Mouse (Mus musculus) layer of hippocampus, adult 9-11 months (tissue): Measurements from ENCODE around the gene Inf2.

Experiments
- DNase-seq: peaks from one replicate; pipeline ENCODE4 v3.0.0; 2022

The Inf2 gene

GRCm38 (mm10) chr12:112571064-112571463, 17.5 kb upstream of the Inf2 start:
- no peak for DNase-seq

- DNase-seq, result no peak
Measured at GRCm38 (mm10) chr12:112575274-112575986, 13.2 kb upstream of the Inf2 start.

DNA sequence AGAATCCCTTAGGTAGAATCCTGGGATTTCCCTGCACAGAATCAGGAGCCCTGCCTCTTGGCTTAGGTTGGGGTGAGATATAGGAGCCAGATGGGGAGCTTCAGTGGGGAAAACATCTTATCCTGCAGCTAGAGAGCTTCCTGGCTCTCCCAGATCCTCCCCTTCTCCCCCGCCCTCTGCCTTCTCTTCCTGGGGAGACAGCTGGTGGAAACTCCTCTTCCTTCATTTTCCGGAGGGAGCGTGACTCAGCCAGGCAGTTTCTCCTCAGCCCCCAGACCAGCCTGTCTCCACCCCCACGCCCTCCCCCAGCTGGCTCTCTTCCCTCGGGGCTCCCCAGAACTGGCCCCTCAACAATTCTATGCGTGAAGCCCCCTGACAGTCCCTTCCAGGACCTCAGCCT, 12.2 kb upstream of the Inf2 start:
- peak; percentile 73 for DNase-seq

GRCm38 (mm10) chr12:112576749-112577148, 11.8 kb upstream of the Inf2 start:
- DNase-seq, result no peak

DNA sequence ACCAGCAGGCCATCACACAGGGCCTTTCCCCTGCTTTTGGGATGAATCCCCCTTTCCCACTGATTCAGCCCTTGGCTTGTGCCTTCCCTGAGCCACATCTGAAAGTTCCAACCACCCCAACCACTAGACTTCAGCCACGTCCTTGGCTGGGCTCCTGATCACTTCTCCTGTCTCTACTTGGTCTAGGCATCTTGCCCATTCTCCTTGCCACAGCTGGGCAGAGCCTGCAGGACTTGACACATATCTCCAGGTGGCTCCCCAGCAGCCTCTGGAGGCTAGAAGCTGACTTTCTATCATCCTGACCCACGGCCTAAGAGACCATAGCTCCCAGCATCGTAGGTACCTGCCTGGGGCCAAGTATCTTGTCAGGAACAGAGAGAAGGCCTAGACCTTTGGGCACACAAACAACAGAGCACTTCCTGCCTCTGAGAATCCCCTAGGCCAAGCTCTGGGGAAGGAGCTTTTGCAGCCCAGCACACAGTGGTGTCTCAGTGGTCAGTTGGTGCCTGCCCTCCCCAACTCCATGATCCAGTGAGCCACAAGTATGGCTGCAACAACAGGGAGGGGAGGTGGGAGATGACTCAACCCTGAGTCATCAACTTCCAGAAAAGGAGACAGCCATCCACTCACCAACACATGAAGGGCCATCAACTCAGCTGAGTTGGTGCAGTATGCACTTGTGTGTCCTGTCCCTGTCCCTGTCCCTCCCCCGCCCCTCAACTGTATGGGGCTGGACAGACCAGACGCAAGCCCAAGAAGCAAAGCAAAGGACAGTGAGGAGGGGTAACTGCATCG, 10.1 kb upstream of the Inf2 start:
- no peak for DNase-seq

DNA sequence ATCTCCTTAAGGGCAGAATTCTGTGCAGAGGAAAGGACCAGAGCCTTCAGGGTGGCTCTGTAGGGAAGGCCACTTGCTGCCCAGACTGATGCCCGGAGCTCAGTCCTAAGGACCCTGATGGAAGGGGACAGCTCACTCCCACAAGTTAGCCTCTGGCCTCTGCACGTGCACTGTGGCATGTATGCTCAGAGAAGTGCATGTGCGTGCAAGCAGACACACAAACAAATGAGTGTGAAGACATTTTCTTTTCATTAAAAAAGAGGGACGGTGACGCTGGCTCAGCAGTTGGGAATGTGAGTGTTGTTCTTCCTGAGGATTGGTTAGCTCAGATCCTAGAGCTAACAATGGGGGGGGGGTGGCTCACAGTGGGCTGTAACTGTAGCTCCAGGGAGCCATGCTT, 9.2 kb upstream of the Inf2 start:
- DNase-seq, result no peak

GRCm38 (mm10) chr12:112579926-112580325, 8.7 kb upstream of the Inf2 start:
- DNase-seq, result no peak

DNA sequence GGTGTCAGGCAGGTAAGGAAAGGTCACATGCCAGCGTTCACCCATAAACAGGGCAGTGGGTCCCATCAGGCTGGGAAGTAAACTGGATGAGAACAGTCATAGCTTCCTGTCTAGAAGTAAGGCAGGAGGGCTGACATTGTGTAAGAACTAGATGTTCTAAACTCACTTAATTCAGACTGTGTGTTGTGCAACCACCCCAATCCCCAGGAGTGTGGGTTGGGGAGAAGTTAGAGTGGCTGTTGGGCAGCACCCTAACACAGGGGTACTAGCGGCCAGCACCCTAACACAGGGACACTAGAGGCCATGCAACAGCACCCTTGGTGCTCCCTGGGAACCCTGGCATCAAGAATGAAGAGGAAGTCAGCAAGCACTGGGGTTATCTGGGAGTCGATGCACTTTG, 7.5 kb upstream of the Inf2 start:
- no peak for DNase-seq

- DNase-seq, result no peak
Measured at GRCm38 (mm10) chr12:112584954-112585353, 3.6 kb upstream of the Inf2 start.

DNA sequence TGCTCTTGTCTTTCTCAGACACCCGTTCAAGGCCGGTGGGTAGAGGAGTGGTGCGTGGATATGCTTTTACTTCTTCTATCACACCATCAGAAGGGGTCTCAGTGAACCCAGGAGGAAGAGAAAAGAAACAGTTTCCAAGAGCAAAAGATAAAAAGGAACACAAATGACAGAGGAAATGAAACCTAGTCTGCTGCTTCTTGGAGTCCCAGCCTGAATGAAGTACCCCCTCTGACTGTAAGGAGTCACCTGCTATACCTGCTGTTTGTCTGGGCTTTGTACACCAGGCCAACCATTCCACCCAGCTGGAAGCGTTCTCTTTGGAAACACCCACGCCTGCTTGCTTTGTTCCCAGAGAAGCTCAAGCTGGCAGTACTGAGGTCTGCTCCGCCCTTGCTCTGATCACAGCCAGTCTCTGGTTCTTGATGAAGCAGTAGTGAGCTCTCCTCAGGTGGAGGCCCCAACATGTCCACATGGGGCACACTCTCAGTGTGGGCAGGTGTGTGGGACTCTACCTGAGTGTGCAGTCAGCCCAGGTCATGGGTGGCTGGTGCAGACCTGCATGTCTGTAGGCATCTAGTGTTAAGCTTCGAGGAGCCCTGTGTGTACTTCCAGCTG, 2.6 kb upstream of the Inf2 start:
- peak; percentile 85 for DNase-seq

DNA sequence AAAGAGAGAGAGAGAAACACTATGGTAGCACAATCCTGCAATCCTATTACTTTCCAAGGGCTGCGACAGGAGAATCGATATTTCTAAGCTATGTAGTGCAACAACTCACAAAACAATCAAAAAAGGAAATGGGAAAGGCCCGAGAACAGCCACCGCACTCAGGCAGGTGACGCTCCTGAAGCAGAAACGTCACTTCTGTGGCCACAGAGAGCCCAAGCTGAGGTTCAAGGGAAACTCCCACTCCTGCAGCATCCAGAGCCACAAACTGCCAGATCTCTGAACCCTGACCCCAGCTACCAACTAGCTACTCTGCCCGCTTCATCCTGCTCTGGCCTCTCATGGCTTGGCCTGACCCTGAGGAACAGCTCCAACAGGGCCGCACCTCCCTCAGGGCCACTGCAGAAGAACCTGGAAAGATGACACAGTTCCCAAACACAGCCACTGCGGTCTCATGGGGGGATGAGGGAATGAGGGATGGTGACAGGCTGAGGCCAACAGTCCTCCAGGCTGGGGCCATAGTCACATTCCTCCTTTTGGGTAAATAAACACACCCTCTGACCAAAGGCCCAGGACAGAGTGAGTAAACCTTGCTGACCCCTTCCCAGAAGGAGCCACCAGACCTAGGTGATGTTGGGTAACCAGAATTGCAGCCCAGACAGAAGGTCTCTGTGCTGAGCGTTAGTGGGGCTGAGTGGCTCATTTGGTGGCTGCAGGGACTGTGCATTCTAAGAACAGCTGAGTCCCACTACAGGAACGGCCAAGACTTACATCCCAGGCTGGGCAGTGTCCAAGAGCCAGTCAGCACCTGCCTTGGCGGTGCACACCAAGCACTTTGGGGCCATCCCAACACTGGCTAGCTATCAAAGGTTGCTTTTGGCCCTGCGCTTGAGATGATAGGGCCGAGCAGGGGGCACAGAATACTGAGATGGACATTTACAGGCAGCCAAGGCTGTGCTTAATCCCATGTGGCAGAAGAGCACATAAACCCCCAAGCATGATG, 1.2 kb upstream of the Inf2 start:
- DNase-seq, result no peak

DNA sequence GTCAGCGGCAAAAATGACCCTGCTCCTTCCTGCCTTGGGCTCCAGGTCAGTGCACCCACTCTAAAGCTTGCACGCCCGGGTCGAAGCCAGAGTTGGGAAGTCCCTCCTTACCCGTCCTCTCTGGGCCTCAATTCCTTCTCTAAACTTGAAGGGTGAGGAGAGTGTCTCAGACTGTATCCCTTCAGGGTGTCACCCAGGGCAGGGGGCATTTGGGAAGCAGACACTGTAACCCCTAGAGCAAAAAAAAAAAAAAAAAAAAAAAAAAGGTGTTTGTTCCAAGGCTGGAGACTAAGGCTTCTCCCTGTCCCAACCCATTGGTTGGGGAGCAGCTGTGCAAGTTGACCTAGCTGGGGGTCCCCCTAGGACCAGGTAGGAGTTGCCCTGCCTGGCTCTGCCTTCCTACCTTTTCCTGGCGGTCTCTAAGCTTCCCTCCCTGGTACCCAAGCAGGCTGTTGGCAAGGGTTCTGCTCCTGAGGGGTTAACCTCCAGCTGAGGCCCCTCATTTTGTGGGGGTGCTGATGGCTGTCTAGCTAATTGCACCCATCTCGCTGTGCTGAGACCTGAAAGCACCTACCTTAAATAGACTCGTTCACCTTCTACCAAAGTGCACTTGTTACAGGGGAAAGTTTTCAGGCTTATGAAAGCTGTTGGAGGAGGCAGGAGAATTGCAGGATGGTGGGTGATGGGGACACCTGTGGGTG, 1.1 kb downstream of the Inf2 start:
- DNase-seq, result no peak

DNA sequence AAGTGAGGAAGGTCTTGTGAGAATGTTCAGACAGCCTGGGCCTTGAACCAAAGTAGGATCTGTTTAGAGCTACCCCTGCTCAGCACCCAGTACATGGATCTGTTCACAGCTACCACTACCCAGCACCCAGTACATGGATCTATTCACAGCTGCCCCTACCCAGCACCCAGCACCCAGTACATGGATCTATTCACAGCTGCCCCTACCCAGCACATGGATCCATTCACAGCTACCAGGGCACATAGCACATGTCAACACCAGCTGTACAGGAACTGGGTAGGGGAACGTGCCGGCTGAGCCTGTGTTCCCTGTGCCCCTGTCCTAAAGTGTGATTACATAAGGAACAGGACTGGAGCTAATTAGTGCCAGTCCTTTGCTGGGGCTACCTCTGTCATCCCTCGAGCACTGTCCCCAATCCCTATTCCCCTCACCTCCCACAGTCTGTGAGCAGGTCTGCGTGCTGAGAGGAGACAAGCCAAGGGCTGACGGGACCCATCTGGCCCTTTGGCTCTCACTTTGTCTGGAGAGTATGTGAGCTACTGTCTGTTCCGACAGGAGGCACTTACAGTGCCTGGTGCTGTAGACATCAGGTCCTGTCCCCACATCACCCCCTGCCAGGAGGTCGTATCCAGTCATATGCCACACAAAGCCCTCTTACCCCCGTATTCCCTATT, 2.1 kb downstream of the Inf2 start:
- DNase-seq, result no peak

GRCm38 (mm10) chr12:112591240-112591639, 2.7 kb downstream of the Inf2 start:
- DNase-seq, result no peak

DNA sequence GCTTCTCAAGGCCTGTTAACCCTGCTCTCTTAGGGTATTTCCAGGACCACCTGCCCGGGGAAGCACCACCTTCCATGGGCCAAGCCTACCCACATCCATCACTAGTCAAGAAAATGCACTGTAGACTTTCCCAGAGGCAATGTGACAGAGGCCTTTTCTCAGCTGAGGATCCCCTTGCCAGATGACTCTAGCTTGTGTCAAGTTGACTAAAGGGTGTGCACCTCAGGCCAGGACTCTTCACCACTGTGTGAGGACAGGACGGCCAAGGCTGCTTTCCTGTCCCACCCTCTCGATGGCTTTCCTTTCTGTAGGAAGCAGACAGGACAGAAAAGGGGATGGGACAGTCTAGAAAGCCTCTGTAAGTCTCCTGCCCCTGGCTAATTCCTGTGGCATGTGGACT, 3.1 kb downstream of the Inf2 start:
- no peak for DNase-seq

DNA sequence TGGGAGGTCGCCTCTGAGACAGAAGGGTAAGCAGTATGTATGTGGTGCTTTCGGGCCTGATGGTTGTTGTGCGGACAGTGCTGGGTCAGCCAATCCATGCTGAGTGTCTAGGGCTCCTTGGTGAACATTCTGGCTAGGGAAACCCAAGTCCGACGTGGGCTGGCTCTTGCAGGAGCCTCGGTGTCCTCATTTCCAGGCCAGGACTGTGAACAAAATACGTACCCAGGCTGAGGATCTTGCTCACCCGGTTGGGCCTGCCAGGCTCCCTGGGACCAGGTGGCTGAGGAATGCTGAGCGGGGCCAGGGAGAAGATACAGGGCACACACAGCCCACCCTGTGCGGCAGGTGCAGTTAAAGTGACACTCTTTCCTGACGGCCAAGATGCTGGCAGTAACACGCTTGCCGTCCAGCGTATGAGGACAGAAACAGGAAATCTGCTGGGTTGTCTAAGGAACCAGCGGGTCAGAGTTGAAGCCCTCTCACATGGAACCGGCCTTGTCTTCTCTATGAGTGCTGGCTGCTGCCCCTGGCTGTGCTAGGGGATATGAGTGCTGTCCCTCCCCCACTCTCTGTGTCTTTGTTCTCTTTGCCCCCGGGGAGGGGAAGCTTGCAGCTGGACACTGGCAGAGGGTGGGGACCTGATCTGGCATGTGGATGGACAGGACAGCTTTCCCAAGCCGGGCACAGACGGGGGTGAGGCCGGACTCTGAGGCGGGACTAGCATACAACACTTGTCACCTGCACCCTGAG, 4.6 kb downstream of the Inf2 start:
- DNase-seq, result peak; percentile 82

- no peak for DNase-seq
Measured at GRCm38 (mm10) chr12:112593951-112594915, 5.6 kb downstream of the Inf2 start.

GRCm38 (mm10) chr12:112594989-112595388, 6.4 kb downstream of the Inf2 start:
- DNase-seq, result no peak

DNA sequence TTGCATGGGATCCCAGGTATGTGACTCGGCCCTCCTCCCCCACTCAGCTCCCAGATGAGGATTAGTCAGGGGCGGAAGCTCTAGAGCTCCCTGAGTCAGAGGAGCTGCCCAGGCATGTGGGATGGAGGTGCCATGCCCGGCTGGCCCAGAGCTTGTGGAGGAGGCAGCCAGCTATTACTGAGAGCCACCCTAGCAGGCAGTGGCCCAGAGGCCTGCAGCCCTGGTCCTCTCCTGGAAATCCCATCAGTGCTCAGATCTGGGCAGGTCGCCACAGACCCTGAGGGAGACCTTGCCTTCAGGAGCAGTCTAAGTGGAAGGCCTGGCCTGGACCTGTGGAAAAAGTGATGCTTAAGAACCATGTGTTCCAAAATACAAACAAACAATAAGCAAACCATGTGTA, 7.0 kb downstream of the Inf2 start:
- no peak for DNase-seq

DNA sequence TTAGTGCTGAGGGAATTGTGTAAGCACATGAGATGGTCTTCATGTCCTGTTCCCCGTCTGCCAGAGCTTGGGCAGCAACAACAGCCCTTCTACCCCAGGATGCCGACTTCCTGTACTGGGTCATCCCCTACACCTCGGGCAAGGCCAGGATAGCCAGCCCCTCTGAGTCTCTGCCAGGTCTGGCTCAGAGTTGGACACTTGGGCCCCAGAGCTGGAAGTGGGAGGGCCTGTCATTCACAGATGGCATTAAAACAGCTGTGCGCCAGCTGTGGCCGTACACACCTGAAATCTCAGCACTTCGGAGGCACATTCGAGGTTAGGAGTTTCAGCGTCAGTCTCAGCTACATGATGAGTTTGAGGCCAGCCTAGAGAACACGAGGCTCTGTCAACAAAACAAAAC, 7.9 kb downstream of the Inf2 start:
- DNase-seq, result no peak
